Mouse (Mus musculus): ENCODE results near the gene Prpsap1. TPM values are rescaled to one million over a fixed set of nuclear protein-coding genes. Genes with fewer than 3 reads are reported as not detected.

Prpsap1 gene
- polyA plus RNA-seq, 1 experiment from 2014 or later, result 104 TPM

DNA sequence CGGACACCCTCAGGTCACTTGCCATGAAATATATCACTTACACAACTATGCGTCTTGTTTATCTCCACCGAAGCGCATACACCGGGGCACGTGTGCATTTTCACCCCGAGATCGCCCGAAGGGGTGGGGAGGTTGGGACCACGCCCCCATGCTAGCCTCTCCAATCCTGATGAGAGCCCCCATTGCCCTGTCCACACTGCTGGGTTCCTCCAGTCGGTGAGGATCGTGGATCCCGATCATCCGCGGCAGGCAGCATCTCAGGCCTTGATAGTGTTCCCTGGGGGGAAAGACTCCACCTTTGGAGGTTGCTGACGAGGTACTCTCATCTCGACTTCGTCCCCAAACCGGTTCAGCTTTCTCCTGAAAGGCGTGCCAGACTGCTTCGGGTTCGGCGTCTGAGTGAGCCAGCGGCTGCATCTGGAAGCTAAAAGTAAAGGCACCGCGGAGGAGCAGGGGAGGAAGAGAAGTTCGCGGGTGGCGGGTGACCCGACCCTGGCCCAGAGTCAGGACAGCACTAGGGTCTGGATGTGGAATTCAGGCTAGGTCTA lies 38.3 kb upstream of the Prpsap1 start:
- CTCF ChIA-PET, result interaction anchor here (1.1 to 3.0 kb wide), 2 partner anchors 31 to 32 kb away, joined by 5 to 16 read pairs; no protein-coding TSS in a partner anchor
- DNase-seq (ENCODE audit: low read depth, low spot score), result no peak
- no peaks in the 10 kb centered on the region for H3K27me3 ChIP-seq
- ATAC-seq, result no peak
- TF ChIP-seq CTCF (IDR thresholded peaks at IDR 0.05), result no peak
- POLR2A ChIA-PET, result no interaction called here
- in situ Hi-C loops (cut with MboI; ENCODE audit: low pct_unique_long_range_greater_than_20kb), result loop anchor here (5.0 kb wide), 1 partner anchor 40 kb away; the partner anchor contains the start of gene Prpsap1

- in situ Hi-C loops (cut with MboI; ENCODE audit: low pct_unique_long_range_greater_than_20kb), result loop anchor here (5.0 kb wide), 1 partner anchor 39 kb away; the partner anchor contains the start of gene Prpsap1
- TF ChIP-seq CTCF (IDR thresholded peaks at IDR 0.05), result no peak
- H3K27me3 ChIP-seq, result no peaks in the 10 kb centered on the region
- ATAC-seq (no peak), DNase-seq (ENCODE audit: low read depth, low spot score) (no peak)
- ChIA-PET POLR2A (no interaction called here), CTCF (interaction anchor here (1.1 kb wide), 1 partner anchor 31 kb away, joined by 5 read pairs; no protein-coding TSS in a partner anchor)
Measured at GRCm38 (mm10) chr11:116531371-116532191, 37.6 kb upstream of the Prpsap1 start.

DNA sequence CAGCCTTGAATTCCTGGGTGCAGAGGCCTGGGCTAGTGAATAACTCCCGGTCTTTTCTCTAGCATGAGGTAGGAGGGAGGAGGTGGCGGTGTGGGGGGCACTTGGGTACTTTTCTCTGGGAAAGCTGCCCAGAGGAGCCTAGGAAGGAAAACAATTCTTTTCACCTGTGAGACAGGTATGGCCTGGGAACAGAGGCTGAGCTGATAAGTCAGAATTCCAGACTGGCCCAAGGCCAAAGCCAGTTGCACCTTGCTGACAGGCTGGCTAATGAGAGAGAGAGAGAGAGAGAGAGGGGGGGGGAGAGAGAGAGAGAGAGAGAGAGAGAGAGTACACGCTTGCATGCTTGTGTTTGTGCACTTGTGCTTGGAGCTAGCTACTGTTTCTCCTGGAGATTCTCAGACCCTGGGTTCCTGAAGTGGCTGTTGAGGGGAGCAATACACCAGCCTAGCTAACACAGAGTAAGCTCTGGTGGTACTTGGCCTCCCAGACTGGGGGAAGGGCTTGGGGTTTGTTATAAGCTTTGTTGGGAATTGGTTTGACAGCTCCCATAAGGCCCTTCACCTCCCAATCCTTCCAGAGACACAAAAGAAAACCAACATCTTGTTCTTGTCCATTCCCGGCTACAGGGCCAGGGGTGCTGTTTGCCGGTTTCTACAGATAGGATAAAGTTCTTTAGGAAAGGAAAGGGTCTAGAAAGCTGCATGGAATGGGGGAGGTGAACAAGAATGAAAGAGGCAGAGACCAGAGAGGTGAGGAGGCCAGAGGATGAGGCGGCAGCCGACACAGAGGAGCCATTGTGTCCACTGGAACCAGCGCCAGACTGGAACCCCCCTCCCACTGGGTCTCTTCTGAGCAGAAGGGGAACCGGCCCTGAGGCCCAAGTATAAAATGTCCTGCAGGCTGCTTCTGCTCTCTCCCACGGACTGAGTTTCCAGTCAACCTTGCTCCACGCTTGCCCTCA lies 36.5 kb upstream of the Prpsap1 start, which contains the start of gene Sphk1:
Gene Sphk1 (plus strand): TSS at position 739 of the 961 bp plus-strand sequence.
- no peak for TF ChIP-seq CTCF (IDR thresholded peaks at IDR 0.05)
- no peak for DNase-seq (ENCODE audit: low read depth, low spot score)
- no peaks in the 10 kb centered on the region for H3K27me3 ChIP-seq
- CTCF ChIA-PET, result interaction anchor here (1.5 kb wide), 1 partner anchor 30 kb away, joined by 4 read pairs; no protein-coding TSS in a partner anchor
- POLR2A ChIA-PET, result no interaction called here
- ATAC-seq, result no peak
- in situ Hi-C loops (cut with MboI; ENCODE audit: low pct_unique_long_range_greater_than_20kb), result loop anchor here (5.0 kb wide), 1 partner anchor 38 kb away; the partner anchor contains the start of gene Prpsap1

- POLR2A ChIA-PET, result no interaction called here
- in situ Hi-C loops (cut with MboI; ENCODE audit: low pct_unique_long_range_greater_than_20kb), result no loop called here
Measured at GRCm38 (mm10) chr11:116528636-116529320, 34.8 kb upstream of the Prpsap1 start.

DNA sequence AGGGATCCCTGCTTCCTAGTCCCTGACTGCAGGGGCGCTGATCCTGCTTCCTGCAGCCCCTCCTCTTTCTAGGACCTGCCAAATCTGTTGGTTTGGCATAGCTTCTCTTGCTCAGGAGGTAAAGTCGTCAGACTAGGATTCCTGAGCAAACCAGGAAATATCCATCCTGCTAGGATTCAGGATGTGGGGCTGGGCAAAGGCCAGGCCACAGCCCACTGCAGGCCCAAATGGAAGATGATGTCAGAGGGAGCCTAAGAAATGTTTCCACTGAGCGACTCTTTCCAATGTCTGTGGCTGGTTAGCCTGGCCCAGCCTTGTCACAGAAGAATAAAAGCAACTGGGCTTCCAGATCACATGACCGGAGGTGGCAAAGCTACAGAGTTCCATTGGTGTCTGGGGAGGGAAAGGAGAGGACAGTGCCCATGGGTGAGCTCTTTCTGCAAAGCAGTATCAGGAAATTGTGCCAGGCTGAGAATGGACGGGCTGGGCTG lies 29.7 kb upstream of the Prpsap1 start:
- DNase-seq (ENCODE audit: low read depth, low spot score) (no peak), ATAC-seq (no peak)
- in situ Hi-C loops (cut with MboI; ENCODE audit: low pct_unique_long_range_greater_than_20kb), result no loop called here
- CTCF ChIA-PET, result interaction anchor here (0.8 to 1.4 kb wide), 2 partner anchors 22 to 29 kb away, joined by 3 to 4 read pairs; partner anchors contain the start of gene Prpsap1
- TF ChIP-seq CTCF (IDR thresholded peaks at IDR 0.05), result no peak
- H3K27me3 ChIP-seq, result no peaks in the 10 kb centered on the region
- POLR2A ChIA-PET, result interaction anchor here (0.5 kb wide), 1 partner anchor 19 kb away, joined by 3 read pairs; no protein-coding TSS in a partner anchor

More at GRCm38 (mm10) chr11:116528636-116529320, 34.8 kb upstream of the Prpsap1 start:
- no peak for DNase-seq (ENCODE audit: low read depth, low spot score)
- no peak for ATAC-seq
- no peak for TF ChIP-seq CTCF (IDR thresholded peaks at IDR 0.05)
- CTCF ChIA-PET, result interaction anchor here (1.3 to 1.4 kb wide), 2 partner anchors 16 to 42 kb away, joined by 3 read pairs; no protein-coding TSS in a partner anchor
- no peaks in the 10 kb centered on the region for H3K27me3 ChIP-seq

DNA sequence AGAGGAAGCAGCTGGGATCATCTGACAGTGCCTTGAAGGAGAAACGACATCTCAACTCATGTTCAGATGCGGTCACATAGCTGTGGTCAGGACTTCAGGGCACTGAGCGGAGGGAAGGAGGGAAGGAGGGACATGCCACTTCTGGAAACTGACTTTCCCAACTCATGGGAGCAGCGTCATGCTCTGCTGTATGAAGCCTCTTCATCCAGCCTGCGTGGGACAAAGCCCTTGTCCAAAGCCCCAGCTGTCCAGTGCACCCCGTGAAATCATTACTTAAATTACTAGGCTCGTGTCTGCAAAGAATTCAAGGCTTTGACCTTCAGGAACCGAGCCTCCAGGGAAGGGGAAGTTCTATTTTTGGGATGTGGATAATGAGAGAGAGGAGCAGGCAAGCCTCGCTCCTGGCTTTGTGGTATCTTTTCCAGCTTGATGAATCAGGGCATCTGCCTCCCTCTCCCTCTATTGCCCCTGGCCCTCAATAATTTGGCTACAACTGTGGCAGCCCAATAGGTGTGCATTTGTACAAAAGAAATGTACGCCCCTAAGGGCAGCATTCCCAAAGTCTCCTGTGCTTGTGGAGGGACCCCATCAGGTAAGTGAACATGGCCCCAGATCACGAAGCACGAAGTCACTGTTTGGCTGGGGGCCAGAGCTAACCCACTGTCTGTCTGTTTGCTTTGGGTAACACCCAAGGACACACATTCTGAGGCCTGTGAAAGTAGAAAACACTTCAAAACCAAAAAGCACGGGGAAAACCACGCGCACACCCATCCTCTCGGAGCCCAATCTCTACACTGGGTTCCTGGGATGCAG lies 29.1 kb upstream of the Prpsap1 start:
- no peak for DNase-seq (ENCODE audit: low read depth, low spot score)
- no peak for ATAC-seq
- H3K27me3 ChIP-seq, result no peaks in the 10 kb centered on the region
- POLR2A ChIA-PET, result interaction anchor here (0.5 kb wide), 1 partner anchor 20 kb away, joined by 3 read pairs; no protein-coding TSS in a partner anchor
- in situ Hi-C loops (cut with MboI; ENCODE audit: low pct_unique_long_range_greater_than_20kb), result no loop called here
- CTCF ChIA-PET, result interaction anchor here (0.8 to 1.4 kb wide), 2 partner anchors 22 to 29 kb away, joined by 3 to 4 read pairs; partner anchors contain the start of gene Prpsap1
- TF ChIP-seq CTCF (IDR thresholded peaks at IDR 0.05), result no peak

- CTCF ChIA-PET, result interaction anchor here (1.0 kb wide), 1 partner anchor 32 kb away, joined by 3 read pairs; no protein-coding TSS in a partner anchor
- POLR2A ChIA-PET, result no interaction called here
- ATAC-seq (no peak), DNase-seq (ENCODE audit: low read depth, low spot score) (no peak)
- TF ChIP-seq CTCF (IDR thresholded peaks at IDR 0.05), result no peak
- no peaks in the 10 kb centered on the region for H3K27me3 ChIP-seq
- in situ Hi-C loops (cut with MboI; ENCODE audit: low pct_unique_long_range_greater_than_20kb), result no loop called here
Measured at GRCm38 (mm10) chr11:116522046-116522445, 28.0 kb upstream of the Prpsap1 start.

DNA sequence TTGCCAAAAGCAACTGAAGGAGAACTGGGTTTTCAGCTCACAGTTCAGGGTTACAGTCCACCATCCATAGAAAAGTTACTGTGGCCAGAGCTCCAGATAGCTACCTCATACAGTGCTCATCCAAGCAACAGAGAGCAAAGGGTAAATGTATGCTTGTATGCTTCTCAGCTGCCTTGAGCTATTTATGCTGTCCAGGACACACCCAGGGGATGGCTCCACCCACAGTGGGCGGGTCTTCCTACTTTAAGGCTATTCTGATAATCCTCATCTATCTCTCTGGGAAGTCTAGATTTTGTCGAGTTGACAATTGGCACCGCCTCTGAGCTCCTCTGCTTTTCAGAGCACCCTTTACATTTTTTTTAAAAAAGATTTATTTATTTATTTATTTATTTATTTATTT lies 27.1 kb upstream of the Prpsap1 start:
- ChIA-PET POLR2A (no interaction called here), CTCF (interaction anchor here (1.0 kb wide), 1 partner anchor 31 kb away, joined by 3 read pairs; no protein-coding TSS in a partner anchor)
- TF ChIP-seq CTCF (IDR thresholded peaks at IDR 0.05), result no peak
- ATAC-seq, result no peak
- H3K27me3 ChIP-seq, result no peaks in the 10 kb centered on the region
- in situ Hi-C loops (cut with MboI; ENCODE audit: low pct_unique_long_range_greater_than_20kb), result no loop called here
- no peak for DNase-seq (ENCODE audit: low read depth, low spot score)
